Mouse (Mus musculus) hematopoietic multipotent progenitor cell, adult 10-12 weeks (in vitro differentiated cells): ENCODE measurements around the gene Sowahb. TPM values are rescaled to one million over a fixed set of nuclear protein-coding genes. Genes with fewer than 3 reads are reported as not detected.

Experiments used
- polyA plus RNA-seq: library from polyadenylated mRNA; stranded (reverse); fragments of >175 nt; gene quantifications from 2 replicates; pipeline ENCODE4 v1.2.3, GENCODE M21; 2012; ENCODE audit warnings: low replicate concordance

Gene Sowahb
- not detected in 2 replicates for polyA plus RNA-seq

DNA sequence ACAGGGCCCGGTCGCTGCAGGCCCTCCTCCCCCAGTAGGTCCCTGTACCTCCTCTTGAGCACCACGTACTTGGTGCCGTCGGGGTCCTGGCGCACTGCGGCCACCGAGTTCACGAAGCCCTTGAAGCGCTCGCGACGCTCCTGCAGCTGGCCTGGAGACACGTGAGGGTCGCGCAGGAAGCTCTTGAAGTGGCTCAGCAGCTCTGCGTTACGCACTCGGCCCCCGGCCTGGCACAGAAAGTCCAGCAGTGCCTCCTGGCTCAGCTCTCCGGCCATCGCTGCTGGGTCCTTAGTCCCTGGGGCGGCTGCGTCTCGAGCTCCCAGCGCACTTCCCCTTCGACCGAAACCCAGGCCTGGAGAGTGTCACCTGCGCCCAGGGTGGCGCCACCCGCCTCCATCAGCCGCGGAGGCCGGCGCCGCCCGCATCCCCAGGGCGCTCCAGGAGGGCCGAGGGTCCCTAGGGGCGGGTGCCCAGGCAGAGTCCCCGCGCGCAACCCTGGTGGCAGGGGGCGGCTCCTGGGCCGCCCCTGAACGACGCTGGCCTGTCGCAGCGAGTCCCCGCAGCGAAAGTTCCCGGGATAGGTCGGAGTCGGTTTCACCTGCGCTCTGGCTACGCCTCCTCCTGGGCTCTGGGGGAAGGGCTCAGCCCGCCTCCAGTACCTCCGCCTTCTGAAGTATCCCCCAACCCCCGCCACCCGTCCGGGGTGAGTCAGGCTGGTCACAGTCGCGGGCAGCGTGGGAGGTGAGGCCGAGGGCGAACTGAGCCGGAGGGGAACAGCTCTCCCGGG lies at the start of gene Sowahb:
TSS of gene Sowahb (minus strand) at position 439 of the 787 bp plus-strand sequence.

DNA sequence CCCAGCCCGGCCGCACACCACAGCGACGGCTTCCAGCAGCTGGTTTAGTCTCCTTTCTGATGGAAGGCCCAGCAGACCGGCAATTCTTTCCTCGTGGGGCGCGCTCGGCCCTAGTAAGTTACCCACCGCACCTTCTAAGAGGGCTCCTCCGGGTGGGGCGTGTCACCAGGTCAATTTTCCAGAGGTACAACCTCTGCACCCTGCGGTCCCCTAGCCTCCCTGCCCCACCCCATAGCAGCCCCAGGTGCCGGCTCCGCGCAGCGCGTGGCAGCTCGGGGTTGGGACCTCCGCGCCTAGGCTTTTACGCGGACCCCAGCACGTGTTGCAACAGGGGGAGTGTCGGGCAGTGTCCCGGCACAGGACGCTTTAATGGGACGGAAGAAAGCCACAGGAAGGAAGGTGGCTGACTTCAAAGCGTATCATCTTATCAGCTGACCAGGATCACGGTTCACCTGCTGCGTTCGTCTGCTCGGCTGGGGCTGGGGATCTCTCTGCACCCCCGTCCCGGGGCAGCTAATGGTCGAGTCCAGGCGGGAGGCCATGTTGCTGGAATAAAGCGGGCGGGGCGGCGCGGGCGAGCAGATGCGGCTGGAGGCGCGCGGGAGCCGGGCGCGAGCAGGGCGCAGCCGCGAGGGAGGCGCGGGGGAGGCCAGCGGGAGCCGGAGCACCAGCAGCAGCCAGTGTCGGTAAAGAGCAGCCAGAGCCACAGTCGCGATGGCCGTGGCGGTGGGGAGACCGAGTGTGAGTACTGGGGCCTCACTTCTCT lies 48.2 kb upstream of the Sowahb start, which contains the start of gene Sept11:
TSS of gene Sept11 (plus strand) at position 581 of the 766 bp plus-strand sequence.

Other genes starting within 250 kb of the Sowahb start
- 21.6 and 24.8 TPM in 2 replicates for gene Sept11, start 48.4 kb upstream of the Sowahb start, polyA plus RNA-seq
- 89.1 and 250 TPM in 2 replicates for gene Ccni, start 161.5 kb upstream of the Sowahb start, polyA plus RNA-seq
- gene 2010109A12Rik, start 161.5 kb upstream of the Sowahb start, polyA plus RNA-seq = 0.75 TPM in 1 of 2 replicates, not detected in the other
- gene Ccng2, start 222.2 kb upstream of the Sowahb start, polyA plus RNA-seq = 45.0 and 75.8 TPM in 2 replicates